Mouse (Mus musculus): ENCODE results near the gene Cfap100.

DNA sequence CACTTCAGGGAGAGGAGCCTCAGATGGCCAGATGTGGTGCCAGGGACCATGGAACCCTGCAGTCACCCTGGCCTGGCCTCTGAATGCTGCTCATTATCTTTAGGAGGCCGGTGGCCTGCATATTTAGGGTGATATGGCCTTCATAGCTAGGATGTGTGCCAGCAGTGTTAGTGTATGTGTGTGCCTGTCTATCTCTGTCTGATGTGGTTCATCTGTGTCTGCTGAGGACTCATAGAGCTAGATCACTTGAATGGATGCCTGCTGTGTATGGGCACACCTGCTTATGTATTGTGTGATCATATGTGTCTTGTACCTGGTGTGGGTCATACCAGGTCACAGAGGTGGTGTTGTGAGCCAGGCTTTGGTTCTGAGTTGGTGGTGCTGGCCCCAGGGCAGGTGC is 39.6 kb upstream of the Cfap100 start:
- no peak for TF ChIP-seq CTCF (IDR thresholded peaks at IDR 0.05; ENCODE audit: extremely low read depth, insufficient read depth, insufficient read length, insufficient replicate concordance)
- no peak for TF ChIP-seq POLR2A (IDR thresholded peaks at IDR 0.05; ENCODE audit: low read depth, low read length)

All from spleen, adult 2 months (tissue).